Mouse (Mus musculus) testis, adult 2 months (tissue): ENCODE measurements around the gene C2cd5. TPM values are rescaled to one million over a fixed set of nuclear protein-coding genes. Genes with fewer than 3 reads are reported as not detected.
A peak's percentile ranks its signal among the peaks of the same experiment; 100 is the strongest.

Experiments used
- H3K27ac ChIP-seq: fragments of 200-500 bp; 2 replicates; pipeline ENCODE4 v1.5.1; 2012; ENCODE audit warnings: low read depth, low read length; ENCODE audit not compliant: control insufficient read depth, insufficient read depth
- H3K27me3 ChIP-seq: fragments of 200-500 bp; 2 replicates; pipeline ENCODE4 v1.6.1; 2012; ENCODE audit warnings: mild to moderate bottlenecking, low read length, moderate library complexity; ENCODE audit not compliant: control insufficient read depth, insufficient read depth
- H3K36me3 ChIP-seq: fragments of 200-500 bp; 2 replicates; pipeline ENCODE4 v1.6.1; 2012; ENCODE audit warnings: mild to moderate bottlenecking, low read length; ENCODE audit not compliant: control insufficient read depth, insufficient read depth
- H3K4me1 ChIP-seq: fragments of 200-500 bp; 2 replicates; pipeline ENCODE4 v1.6.1; 2012; ENCODE audit warnings: low read length; ENCODE audit not compliant: control insufficient read depth, insufficient read depth
- H3K4me3 ChIP-seq: fragments of 200-500 bp; 2 replicates; pipeline ENCODE4 v1.5.1; 2012; ENCODE audit warnings: low read depth, mild to moderate bottlenecking, low read length, moderate library complexity, mixed read lengths; ENCODE audit not compliant: control insufficient read depth
- CTCF ChIP-seq: fragments of 200-500 bp; IDR thresholded peaks from 2 replicates; pipeline ENCODE4 v1.5.1; 2012; ENCODE audit warnings: low read depth, mild to moderate bottlenecking, inconsistent platforms, low read length, moderate library complexity; ENCODE audit not compliant: control insufficient read depth, insufficient read depth, insufficient replicate concordance
- POLR2A ChIP-seq: fragments of 200-500 bp; IDR thresholded peaks from 2 replicates; pipeline ENCODE4 v1.6.1; 2012; ENCODE audit warnings: low read depth, mild to moderate bottlenecking, inconsistent platforms, low read length, moderate library complexity; ENCODE audit not compliant: control insufficient read depth
- polyA plus RNA-seq: library from polyadenylated mRNA; depleted of rRNA; stranded (reverse); fragments of >200 nt; gene quantifications from 2 replicates; pipeline ENCODE4 v1.2.3, GENCODE M21; 2012

Gene C2cd5
- polyA plus RNA-seq, 1 experiment = 13.7 TPM

- Histone ChIP-seq H3K36me3 (no peaks in the 10 kb centered on the region), H3K27me3 (no peaks in the 10 kb centered on the region), H3K4me1 (no peaks in the 10 kb centered on the region), H3K4me3 (no peak overlapping the region), H3K27ac (no peak overlapping the region)
- TF ChIP-seq CTCF = no peak
- no peak for TF ChIP-seq POLR2A
Observed at GRCm38 (mm10) chr6:143114556-143114955, 14.6 kb upstream of the C2cd5 start.

GRCm38 (mm10) chr6:143110371-143110770, 10.4 kb upstream of the C2cd5 start:
- no peak overlapping the region for H3K27ac ChIP-seq
- no peaks in the 10 kb centered on the region for H3K27me3 ChIP-seq
- H3K4me1 ChIP-seq = peaks cover 5% of the 10 kb centered on the region
- H3K4me3 ChIP-seq = no peak overlapping the region
- TF ChIP-seq CTCF (peak; percentile 33; the same call in 1 of the 2 replicates), POLR2A (no peak)
- H3K36me3 ChIP-seq = no peaks in the 10 kb centered on the region

GRCm38 (mm10) chr6:143109622-143110218, 9.8 kb upstream of the C2cd5 start:
- no peak overlapping the region for H3K4me3 ChIP-seq
- TF ChIP-seq CTCF (no peak), POLR2A (no peak)
- H3K27me3 ChIP-seq = no peaks in the 10 kb centered on the region
- H3K4me1 ChIP-seq = peaks cover 5% of the 10 kb centered on the region
- no peak overlapping the region for H3K27ac ChIP-seq
- H3K36me3 ChIP-seq = no peaks in the 10 kb centered on the region

GRCm38 (mm10) chr6:143108031-143108430, 8.1 kb upstream of the C2cd5 start:
- H3K27ac ChIP-seq = no peak overlapping the region
- TF ChIP-seq POLR2A = no peak
- TF ChIP-seq CTCF = no peak
- no peaks in the 10 kb centered on the region for H3K36me3 ChIP-seq
- H3K27me3 ChIP-seq = no peaks in the 10 kb centered on the region
- peaks cover 5% of the 10 kb centered on the region for H3K4me1 ChIP-seq
- H3K4me3 ChIP-seq = no peak overlapping the region

GRCm38 (mm10) chr6:143107611-143108010, 7.7 kb upstream of the C2cd5 start:
- TF ChIP-seq POLR2A = no peak
- TF ChIP-seq CTCF = no peak
- no peaks in the 10 kb centered on the region for H3K27me3 ChIP-seq
- no peak overlapping the region for H3K27ac ChIP-seq
- H3K36me3 ChIP-seq = no peaks in the 10 kb centered on the region
- no peak overlapping the region for H3K4me3 ChIP-seq
- H3K4me1 ChIP-seq = peaks cover 5% of the 10 kb centered on the region

- no peaks in the 10 kb centered on the region for H3K27me3 ChIP-seq
- no peak overlapping the region for H3K27ac ChIP-seq
- no peak overlapping the region for H3K4me3 ChIP-seq
- H3K36me3 ChIP-seq = no peaks in the 10 kb centered on the region
- peaks cover 5% of the 10 kb centered on the region for H3K4me1 ChIP-seq
- TF ChIP-seq CTCF (no peak), POLR2A (no peak)
Observed at GRCm38 (mm10) chr6:143105766-143106165, 5.8 kb upstream of the C2cd5 start.

- no peak overlapping the region for H3K27ac ChIP-seq
- no peaks in the 10 kb centered on the region for H3K36me3 ChIP-seq
- peak overlapping the region; percentile 28 for H3K4me3 ChIP-seq
- no peaks in the 10 kb centered on the region for H3K27me3 ChIP-seq
- peaks cover 5% of the 10 kb centered on the region for H3K4me1 ChIP-seq
- TF ChIP-seq POLR2A (no peak), CTCF (no peak)
Observed at GRCm38 (mm10) chr6:143103981-143104680, 4.2 kb upstream of the C2cd5 start.
